Mouse (Mus musculus) G1E (cell line): ENCODE measurements around the gene Tet3.

ENCODE experiments used
- CTCF ChIP-seq: IDR thresholded peaks from 2 replicates; pipeline ENCODE4 v1.5.1; 2012; ENCODE audit warnings: low read depth, low read length, inconsistent platforms, mixed read lengths
- GATA1 ChIP-seq: IDR thresholded peaks from 2 replicates; pipeline ENCODE4 v1.6.1; 2012; ENCODE audit warnings: borderline replicate concordance, low read length, inconsistent platforms, mixed read lengths

DNA sequence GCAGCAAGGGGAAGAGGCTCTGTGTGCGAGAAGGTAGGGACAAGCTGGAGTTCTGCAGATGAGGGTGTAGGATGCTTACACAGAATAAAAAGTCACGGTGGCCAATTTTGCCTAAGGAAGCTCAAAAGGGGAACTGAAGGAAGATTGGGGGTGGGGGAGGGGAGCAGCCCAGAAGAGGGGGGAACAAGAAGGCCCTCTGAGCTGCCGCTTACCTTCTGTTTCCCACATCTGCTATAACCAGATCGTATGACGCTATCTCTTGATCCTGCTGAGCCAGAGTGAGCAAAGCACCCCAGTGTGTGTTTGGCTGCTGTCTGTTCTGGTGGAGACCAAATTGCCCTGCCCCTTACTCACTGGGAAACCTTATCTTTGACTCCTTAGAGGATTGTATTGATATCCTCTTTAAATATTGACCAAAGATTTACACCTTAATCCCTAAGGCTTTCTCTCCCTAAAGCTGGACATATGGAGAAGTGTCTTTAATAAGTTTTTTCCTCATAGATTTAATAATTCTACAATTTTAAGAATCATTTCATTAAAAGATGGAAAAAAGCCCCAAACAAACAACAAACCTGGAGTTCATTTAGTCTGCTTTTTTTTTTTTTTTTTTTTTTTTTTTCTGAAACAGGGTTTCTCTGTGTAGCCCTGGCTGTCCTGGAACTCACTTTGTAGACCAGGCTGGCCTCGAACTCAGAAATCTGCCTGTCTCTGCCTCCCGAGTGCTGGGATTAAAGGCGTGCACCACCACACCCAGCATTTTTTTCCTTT, 135.0 kb downstream of the Tet3 start:
- TF ChIP-seq CTCF = no peak
- no peak for TF ChIP-seq GATA1
